Mouse (Mus musculus): ENCODE results near the gene Snx29. TPM values are rescaled to one million over a fixed set of nuclear protein-coding genes. Genes with fewer than 3 reads are reported as not detected.

Gene Snx29
- total and polyA plus RNA-seq, 3 experiments: 1.2 to 3.2 (median 3.1) TPM

- Histone ChIP-seq H3K4me1 (ENCODE audit: control insufficient read depth in 1 of 2, insufficient read depth in 2 of 2) (peaks cover 8 to 60% of the 10 kb centered on the region in 2 experiments), H3K27ac (ENCODE audit: insufficient read depth, low read depth) (no peak overlapping the region), H3K9me3 (replicated peaks; ENCODE audit: low read length) (no peaks in the 10 kb centered on the region), H3K4me2 (ENCODE audit: insufficient read depth, low read depth, poor library complexity, severe bottlenecking) (no peak overlapping the region), H3K79me2 (replicated peaks; ENCODE audit: control insufficient read depth, extremely low read depth, insufficient read depth, poor library complexity, severe bottlenecking) (no peaks in the 10 kb centered on the region), H3K4me3 (replicated peaks in 1 of 3; ENCODE audit: low read depth in 2 of 3, low read length in 2 of 3, poor library complexity in 1 of 3) (no peak overlapping the region), H3K36me3 (replicated peaks in 1 of 2; ENCODE audit: control insufficient read depth in 1 of 2, insufficient read depth in 1 of 2, low read length in 1 of 2) (no peaks in the 10 kb centered on the region), H3K9ac (ENCODE audit: insufficient read depth, low read depth) (no peak overlapping the region), H3K27me3 (replicated peaks) (no peaks in the 10 kb centered on the region)
- in situ Hi-C loops (cut with MboI; ENCODE audit: low pct_ligation_motif_present, low pct_unique_long_range_greater_than_20kb, low sequenced_read_pairs): loop anchor here (5.0 kb wide), 1 partner anchor 102 kb away; no protein-coding TSS in a partner anchor
- no peak for DNase-seq (ENCODE audit: extremely low read depth)
- dilution Hi-C loops (cut with MboI; ENCODE audit: extremely low pct_ligation_motif_present, extremely low pct_unique_long_range_greater_than_20kb, low sequenced_read_pairs): no loop called here
- TF ChIP-seq ZMIZ1 (IDR thresholded peaks at IDR 0.05; ENCODE audit: low read depth, low read length) (no peak), JUN (IDR thresholded peaks at IDR 0.05; ENCODE audit: insufficient read depth, low read depth, low read length) (no peak), ZC3H11A (IDR thresholded peaks at IDR 0.05; ENCODE audit: low read depth, low read length) (no peak), MEF2A (IDR thresholded peaks at IDR 0.05; ENCODE audit: borderline replicate concordance, low read depth, low read length) (no peak), CHD2 (IDR thresholded peaks at IDR 0.05; ENCODE audit: low read length) (no peak), CHD1 (IDR thresholded peaks at IDR 0.05; ENCODE audit: low read depth, low read length) (no peak), RCOR1 (conservative IDR thresholded peaks at IDR 0.05; ENCODE audit: low read depth, low read length) (no peak), SMC3 (IDR thresholded peaks at IDR 0.05; ENCODE audit: low read depth, low read length) (no peak), NRF1 (IDR thresholded peaks at IDR 0.05; ENCODE audit: low read depth, low read length) (no peak), IRF4 (IDR thresholded peaks at IDR 0.05; ENCODE audit: low read depth, low read length) (no peak), USF2 (conservative IDR thresholded peaks at IDR 0.05; ENCODE audit: low read depth, low read length) (no peak), ZNF384 (IDR thresholded peaks at IDR 0.05; ENCODE audit: low read depth, low read length) (no peak)
Observed at GRCm38 (mm10) chr16:11475137-11475943, 152.6 kb downstream of the Snx29 start.

- Histone ChIP-seq H3K27me3 (replicated peaks) (no peaks in the 10 kb centered on the region), H3K4me3 (replicated peaks in 1 of 3; ENCODE audit: low read depth in 2 of 3, low read length in 2 of 3, poor library complexity in 1 of 3) (no peak overlapping the region), H3K9ac (ENCODE audit: insufficient read depth, low read depth) (no peak overlapping the region), H3K36me3 (replicated peaks in 1 of 2; ENCODE audit: control insufficient read depth in 1 of 2, insufficient read depth in 1 of 2, low read length in 1 of 2) (no peaks in the 10 kb centered on the region), H3K27ac (ENCODE audit: insufficient read depth, low read depth) (no peak overlapping the region), H3K4me1 (ENCODE audit: control insufficient read depth in 1 of 2, insufficient read depth in 2 of 2) (peaks cover 8 to 56% of the 10 kb centered on the region in 2 experiments), H3K9me3 (replicated peaks; ENCODE audit: low read length) (no peaks in the 10 kb centered on the region), H3K4me2 (ENCODE audit: insufficient read depth, low read depth, poor library complexity, severe bottlenecking) (no peak overlapping the region), H3K79me2 (replicated peaks; ENCODE audit: control insufficient read depth, extremely low read depth, insufficient read depth, poor library complexity, severe bottlenecking) (no peaks in the 10 kb centered on the region)
- no peak for DNase-seq (ENCODE audit: extremely low read depth)
- TF ChIP-seq ZC3H11A (IDR thresholded peaks at IDR 0.05; ENCODE audit: low read depth, low read length): no peak
- in situ Hi-C loops (cut with MboI; ENCODE audit: low pct_ligation_motif_present, low pct_unique_long_range_greater_than_20kb, low sequenced_read_pairs) (loop anchor here (5.0 kb wide), 1 partner anchor 101 kb away; no protein-coding TSS in a partner anchor), dilution Hi-C loops (cut with MboI; ENCODE audit: extremely low pct_ligation_motif_present, extremely low pct_unique_long_range_greater_than_20kb, low sequenced_read_pairs) (no loop called here)
Observed at GRCm38 (mm10) chr16:11476314-11476713, 153.6 kb downstream of the Snx29 start.

All from CH12.LX (cell line).